Mouse (Mus musculus) urinary bladder, postnatal 10 days (tissue): ENCODE results near the gene Cnn1.
"Not testable (repeated sequence)": the region's sequence is repeated elsewhere in the genome, so short reads cannot be mapped to it uniquely, and the experiment has no call there.

Experiments
- DNase-seq: peaks from one replicate; pipeline ENCODE4 v3.0.0; 2022; ENCODE audit warnings: low spot score

The Cnn1 gene

DNA sequence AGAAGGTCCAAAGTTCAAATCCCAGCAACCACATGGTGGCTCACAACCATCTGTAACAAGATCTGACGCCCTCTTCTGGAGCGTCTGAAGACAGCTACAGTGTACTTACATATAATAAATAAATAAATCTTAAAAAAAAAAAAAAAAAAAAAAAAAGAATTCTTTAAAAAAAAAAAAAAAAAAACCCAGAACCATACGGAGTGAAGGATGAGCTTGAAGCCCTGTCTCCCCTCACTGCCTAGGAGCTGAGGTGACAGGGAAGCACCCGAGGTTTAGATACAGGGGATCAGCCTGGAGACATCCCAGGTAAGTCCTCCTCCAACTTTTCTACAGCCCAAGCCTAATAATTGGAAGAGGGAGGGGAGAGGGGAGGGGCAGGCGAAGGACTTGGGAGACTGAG is 23.2 kb upstream of the Cnn1 start:
- not testable (repeated sequence) for DNase-seq

DNA sequence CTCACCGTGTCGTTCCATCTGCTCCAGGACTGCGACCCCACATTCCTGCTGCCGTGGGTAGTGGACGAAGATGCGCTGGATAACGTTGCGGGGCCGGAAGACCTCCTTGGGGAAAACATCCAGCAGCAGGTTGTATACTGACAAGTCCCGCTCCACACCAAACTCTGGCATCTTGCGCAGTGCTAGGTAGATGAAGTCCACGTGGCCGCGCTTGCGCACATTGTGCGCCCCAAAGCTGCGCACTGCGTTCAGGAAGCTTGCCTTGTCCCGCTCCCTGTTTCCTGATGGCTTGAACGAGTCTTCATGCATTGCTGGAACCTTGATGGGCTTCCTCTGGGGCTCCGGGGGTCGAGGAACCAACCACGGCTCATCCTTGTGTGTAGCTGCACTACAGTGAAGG is 22.8 kb upstream of the Cnn1 start:
- no peak for DNase-seq

DNA sequence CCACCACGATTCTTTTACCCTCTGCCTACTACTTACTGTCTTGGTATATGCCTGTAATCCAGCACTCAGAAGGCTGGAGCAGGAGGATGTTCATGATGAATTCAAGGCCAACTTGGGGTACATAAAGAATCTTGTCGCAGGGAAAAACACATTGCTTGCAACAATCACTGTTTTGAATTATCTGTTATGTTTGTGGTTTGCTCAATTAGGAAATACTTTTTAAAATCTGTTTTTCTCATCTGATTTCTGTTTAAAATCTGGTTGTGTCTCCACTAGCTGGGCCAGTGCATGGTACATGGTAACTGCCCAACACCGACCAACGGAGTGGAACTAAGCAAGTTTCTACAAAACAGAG is 14.4 kb upstream of the Cnn1 start:
- no peak for DNase-seq

DNA sequence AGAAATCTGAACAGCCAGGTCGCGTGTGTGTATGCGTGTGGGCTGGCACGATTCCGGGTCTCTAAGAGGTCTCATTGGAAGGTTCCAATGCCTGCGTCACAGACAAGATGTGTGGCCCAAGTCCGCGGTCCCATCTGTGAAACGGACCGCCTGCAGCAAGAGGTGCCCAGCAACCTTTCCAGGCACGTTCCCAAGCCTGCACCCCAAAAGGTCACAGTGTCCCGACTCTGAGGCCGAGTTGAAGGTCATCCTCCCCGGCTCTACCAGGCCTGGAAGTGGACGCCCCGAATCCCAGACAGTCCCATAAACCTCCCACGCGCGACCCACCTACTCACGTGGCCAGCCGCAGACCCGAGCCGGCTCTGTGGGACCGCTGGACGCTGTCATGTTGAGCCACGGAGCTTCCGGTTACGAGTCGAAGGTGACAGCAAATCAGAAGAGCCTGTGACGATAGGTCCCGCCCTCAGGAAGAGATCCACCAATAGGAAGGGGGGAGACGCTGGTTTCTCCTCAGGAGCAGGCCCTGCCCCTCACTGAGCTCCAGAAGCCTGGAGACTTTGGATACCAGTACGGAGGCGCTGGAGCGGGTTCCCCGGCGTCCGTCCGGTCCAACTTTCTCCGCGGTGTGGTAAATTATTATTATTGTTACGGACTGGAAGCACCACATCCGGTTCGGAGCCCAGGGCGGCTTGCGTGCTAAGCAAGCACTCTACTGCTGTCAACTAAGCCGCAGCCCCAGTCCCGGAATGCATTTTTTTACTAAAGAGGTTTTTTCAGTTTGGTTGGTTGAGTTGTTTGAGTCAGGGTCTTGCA is 13.8 kb upstream of the Cnn1 start, which contains the start of gene Ecsit:
Ecsit (minus strand) TSS at position 417 of the 813 bp plus-strand sequence.
- peak; percentile 66 for DNase-seq

DNA sequence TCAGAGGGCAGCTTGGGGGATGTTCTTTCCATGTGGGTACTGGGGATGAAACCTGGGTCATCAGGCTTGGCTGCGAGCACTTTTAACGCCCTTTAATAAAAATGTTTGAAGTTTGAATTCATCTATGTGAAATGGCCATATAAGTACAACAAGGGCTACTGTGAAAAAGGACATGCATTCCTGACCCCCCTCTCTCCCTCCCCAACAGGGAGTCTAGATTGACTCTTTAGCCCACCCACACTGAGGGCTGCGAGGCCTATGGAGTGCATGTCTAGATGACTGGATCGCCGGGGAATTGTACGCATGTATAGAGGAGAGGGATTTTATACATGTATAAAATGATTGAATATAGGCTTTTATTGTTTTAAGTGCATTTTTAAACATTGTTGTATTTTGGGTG is 13.0 kb upstream of the Cnn1 start:
- DNase-seq = no peak

DNA sequence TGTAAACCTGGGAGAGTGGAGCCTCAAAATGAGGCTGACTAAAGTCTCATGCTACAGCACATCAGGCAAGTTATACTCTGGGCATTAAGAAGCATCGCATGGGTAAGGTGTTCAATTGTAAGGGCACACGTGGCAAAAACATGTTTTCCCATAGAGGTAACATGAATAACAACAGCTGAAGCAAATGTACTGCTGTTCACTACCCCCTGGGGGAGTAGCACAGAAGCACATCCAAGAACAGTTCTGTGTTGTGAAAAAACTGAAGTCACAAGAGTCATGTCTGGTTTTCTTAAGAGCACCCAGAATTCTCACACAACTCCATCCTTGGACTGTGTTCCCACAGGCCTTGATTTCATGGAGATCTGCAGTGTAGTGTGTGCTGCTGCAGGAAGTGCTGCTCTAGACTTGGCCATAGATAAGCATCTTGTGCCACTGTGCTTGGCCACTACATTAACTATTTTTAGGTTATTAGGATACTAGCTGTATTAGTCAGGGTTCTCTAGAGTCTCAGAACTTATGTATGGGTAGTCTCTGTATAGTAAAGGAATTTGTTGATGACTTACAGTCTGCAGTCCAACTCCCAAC is 11.9 kb upstream of the Cnn1 start:
- no peak for DNase-seq

DNA sequence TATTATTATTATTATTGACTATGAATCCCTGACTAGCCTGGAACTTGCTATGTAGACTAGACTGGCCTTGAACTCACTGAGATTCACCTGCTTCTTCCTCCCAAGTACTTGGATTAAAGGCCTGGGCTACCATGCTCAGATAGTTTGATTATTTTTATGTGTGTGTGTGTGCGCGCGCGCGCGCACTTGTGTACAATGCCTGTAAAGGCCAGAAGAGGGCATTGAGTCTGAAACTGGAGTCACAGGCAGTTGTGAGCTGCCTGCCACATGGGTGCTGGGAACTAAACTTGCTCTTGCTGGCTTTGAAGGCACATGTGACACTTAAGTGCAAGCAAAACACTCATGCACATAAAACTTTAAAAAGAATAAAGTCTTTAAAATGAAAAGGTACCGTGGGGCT is 9.7 kb upstream of the Cnn1 start:
- no peak for DNase-seq

DNA sequence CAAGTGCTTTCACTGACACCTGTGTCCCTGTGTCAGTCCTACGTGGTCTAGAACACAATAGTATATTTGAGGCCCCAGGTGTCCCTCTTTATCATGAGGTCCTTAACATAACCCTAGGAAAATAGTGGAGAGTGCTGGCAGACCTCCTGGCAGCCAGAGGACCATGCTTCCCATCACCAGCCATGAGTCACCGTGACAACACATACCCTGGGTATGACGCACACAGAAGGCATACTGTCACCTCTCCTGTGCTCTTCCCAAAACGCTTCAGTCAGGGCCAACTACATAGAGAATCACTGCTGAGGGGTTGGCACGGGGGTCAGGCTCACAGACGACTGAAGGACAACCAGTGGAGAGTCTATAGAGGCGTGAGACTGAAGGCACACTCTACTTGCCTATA is 9.0 kb upstream of the Cnn1 start:
- DNase-seq = no peak

DNA sequence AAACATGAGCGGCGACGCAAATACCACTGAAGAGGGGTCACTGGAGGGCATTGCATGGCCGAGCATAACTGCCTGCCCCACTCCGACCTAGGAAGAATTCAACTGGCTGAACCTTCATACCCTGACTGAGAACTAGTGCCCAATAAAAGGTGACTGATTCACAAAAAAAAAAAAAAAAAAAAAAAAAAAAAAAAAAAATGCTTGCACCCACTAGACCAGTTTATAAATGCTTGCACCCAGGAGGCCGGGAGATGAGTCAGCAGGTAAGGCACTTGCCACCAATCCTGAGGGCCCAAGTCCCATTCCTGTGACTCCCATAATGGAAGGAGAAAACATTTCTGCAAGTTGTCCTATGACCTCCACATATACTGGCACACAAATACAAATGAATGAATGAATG is 6.3 kb upstream of the Cnn1 start:
- DNase-seq = no peak

DNA sequence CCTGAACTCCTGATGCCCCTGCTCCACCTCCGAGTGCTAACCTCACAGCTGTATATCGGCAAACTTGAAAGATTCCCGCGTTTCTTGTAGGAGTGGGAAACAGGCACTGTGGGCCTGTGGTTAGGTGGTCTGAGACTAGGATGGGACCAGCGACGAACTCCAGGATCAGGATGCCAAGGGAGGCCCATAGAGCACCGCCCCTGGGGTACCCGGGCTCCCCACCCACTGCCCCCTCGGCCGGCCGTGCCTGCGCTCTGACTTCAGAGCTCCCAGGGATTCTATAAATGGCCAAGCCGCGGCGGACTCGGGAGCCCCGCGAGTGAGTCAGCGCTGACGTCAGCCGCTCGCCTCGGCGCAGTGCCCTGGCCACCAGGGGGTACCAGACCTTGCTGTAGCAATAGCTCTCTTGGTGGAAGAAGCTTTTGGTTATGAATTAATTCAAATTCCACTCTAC is 3.1 kb upstream of the Cnn1 start:
- DNase-seq = peak; percentile 75

DNA sequence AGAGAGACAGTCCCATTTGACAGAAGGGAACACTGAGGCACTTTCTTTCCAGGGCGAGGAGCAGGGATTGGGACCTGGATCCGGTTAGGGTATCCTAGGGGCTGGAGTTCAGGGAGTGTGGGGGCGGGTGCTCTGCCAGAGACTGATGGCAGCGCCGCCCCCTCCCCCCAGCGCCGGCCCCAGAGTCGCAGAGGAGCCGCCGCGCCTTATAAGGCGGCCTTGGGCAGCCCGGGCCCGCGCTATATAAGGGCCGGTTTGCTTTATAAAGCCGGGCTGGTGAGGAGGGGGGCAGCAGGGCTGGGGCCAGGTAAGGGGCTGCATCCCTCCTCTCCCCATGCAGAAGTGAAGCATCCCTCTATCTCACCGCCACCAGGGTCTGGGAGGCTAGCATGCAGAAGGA is 906 bp downstream of the Cnn1 start:
- DNase-seq = no peak

DNA sequence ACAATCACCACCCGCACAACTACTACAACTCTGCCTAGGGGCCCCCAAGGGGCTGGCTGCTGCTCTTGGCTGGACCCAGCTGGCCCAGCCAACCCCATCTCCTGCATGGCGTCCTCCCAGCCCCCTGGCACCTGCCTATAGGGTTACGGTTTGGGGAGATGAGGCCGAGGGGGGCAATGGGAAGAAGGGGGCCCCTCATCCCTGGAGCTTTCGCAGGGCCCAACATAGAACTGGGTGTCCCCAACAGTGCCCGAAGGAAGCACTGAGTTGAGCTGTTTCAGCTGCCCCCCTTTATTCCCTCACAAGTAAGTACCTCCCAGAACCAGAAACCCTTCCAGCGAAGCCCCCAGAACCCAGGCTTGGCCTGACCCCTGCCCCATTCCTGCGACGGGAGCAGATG is 9.2 kb downstream of the Cnn1 start:
- no peak for DNase-seq

DNA sequence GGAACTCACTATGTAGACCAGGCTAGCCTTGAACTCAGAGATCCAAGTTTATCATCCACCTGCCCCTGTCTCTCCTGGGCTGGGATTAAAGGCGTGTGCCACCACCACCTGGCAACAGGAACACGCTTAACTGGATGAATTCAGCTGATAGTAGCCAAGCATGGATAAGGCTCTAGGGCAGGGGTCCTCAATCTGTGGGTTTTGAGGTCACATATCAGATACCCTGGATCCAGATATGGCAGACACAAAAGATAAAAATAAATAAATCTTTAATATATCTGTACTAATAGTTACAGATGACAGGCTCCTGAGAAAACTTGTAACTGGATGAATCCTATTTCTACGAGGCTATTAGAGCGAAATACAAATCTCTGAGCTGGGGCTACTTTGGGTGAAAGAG is 16.6 kb downstream of the Cnn1 start:
- no peak for DNase-seq

DNA sequence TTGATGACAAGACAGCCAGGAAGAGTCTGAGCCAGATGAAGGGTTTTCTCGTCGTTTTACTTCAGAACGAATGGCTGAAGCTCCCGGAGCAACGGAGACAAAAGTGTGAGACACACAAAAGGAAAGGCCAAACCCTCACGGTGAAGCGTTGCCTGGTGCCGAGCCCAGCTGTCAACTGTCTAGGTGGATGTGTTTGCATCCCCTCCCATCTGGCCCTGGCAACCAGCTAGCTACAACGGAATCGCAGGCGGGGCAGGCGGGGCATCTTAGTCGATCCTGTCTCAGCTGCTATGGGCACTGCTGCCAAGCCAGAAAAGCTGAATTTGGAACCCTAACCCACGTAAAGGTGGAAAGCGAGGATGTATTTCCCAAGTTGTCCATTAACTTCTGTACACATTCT is 17.1 kb downstream of the Cnn1 start:
- DNase-seq = no peak

DNA sequence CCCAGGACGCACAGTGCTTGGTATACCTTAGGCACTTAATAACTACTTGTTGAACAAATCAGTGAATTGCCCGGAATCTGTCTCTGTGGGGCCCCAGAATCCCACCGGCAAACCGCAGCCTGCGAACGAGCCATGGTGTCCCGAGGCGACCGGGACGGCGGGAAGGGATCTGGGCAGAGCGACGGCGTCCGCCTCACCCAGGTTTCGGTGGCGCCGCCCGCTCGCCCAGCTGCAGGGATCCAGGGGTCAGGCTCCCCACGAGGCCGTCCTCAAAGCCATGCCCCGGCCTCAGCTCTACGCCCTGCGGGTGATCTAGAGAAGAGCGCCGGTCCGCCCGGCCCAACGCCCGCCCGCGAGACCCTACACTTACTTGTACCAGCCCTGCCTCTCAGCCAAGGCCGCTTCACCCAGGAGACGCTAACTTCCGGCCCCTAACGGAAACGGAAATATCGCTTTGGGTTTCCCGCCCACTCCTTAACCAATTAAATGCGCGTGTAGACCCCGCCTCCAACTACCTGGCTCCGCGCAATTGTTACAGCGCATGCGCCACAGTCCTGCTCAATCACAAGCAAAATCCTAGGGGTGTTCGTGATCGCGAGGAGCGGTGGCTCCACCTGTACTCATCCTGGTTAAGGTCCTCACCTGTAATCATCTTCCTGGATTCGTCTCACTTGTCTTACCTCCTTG is 17.9 kb downstream of the Cnn1 start, which contains the start of gene Elof1:
Elof1 (minus strand) TSS at position 433 of the 687 bp plus-strand sequence.
- DNase-seq = peak; percentile 62

DNA sequence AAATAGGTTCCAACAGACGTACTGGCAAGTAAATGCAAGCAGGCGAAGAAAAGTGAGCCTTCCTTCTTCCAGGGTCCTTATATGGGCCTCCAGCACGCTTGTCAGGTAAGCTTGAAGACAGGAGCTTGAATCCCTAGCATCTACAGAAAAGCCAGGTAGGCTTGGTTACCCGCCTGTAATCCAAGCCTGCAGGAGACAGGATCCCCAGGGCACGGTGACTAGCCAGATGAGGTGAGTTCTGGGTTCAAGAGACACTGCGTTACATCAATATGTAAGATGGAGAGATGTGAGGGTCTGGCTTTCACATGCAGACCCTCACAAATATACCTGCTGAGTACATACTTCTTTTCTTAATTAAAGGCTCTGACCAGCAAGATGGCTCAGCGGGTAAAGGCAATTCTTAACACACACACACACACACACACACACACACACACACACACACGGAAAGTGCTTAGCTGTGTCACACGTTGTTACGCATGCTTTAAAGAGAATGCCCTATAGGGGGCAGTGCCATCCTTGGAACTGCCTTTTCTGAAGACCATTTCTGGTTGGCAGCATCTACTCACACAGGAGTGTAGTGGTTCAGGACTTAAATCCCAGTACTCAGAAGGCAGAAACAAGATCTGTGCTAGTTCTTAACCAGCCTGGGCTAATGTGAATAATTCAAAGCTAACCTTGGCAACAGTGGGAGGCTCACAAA is 18.9 kb downstream of the Cnn1 start:
- no peak for DNase-seq

DNA sequence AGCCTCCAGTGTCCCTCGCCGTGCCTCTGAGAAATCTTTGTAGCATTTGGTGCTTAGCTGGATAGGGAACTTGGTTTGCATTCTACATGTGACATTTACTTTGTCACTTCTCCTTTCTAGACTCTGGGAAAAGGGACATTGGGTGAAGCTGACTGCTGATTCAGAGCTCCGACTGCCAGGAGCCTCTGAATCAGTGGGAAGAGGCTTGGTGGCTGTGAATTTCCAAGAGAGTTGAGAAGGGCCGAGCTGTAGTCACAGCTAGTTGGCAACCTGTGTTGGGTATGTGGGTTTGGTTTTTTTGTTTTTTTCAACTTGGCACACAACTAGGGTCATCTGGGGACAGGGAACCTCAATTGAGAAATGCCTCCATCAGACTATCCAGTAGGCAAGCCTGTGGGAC is 20.5 kb downstream of the Cnn1 start:
- DNase-seq = no peak

DNA sequence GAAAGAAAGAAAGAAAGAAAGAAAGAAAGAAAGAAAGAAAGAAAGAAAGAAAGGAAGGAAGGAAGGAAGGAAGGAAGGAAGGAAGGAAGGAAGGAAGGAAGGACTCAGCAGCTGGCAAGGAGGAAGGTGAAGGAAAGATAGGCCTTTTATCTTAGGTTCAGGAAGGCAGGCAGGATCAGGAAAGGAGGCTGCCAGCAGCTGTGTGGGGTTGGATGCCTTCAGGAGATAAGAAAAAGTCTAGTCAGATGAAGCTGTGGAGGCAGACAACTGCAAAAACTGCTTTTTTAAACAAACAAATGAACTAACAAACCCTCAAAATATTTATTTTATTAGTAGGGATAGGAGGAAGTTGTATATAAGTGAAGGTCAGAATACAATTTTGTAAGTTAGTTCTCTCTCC is 22.5 kb downstream of the Cnn1 start:
- no peak for DNase-seq

DNA sequence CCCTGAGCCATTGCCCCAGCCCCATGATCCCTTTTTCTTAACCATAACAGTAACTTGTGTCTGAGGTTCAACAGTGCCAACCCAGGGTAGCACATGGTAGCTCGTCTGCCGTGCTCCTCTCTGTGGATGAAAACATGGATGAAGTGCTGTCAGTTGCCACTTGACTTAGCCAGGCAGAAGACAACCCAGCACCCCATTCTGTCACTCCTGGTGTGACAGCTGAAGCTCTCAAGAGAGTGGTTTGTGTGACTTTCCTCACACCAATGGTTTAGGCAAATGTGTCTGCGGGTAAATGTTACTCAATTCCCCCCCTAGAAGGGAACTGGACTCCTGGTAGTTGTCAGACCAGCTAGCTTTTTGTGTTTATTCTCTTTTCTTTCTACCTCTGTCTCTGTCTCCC is 23.0 kb downstream of the Cnn1 start:
- no peak for DNase-seq

DNA sequence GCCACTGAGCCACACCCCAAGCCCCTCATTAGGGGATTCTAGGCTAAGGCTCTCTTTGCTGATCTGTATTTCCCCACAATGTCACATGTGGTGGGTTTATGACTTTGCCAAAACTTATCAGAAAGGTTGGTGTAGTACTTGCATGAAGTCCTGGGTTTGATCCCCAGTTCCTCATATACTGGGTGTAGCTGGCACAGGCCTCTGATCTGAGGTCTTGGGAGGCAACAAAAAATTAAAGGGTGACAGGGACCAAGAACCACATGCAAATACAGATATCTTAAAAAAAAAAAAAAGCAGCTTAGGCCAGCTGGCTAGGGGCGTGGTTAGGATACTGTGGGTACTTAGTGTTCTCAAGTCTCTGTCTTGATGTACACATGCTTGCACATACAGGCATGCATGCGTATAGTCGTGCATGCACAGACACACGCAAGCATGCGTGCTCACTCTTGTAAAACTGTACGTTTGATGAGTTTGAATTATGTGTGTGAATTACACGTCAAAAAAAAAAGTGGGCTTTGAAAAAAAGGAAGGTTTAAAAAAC is 24.1 kb downstream of the Cnn1 start:
- DNase-seq = no peak

DNA sequence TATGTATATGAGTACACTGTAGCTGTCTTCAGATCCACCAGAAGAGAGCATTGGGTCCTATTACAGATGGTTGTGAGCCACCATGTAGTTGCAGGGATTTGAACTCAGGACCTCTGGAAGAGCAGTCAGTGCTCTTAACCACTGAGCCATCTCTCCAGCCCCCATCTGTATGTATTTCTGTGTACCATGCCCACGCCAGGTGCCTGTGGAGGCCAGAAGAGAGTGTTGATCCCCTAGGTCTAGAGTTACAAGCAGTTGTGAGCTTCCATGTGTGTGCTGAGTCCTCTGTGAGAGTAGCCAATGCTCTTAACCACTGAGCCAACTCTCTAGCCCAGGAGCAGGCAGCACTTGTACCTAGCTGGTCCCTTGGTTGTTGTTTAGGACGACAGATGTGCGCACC is 25.2 kb downstream of the Cnn1 start:
- DNase-seq = no peak
